Mouse (Mus musculus) ES-Bruce4 (cell line): ENCODE results near the gene Itgb3. TPM values are rescaled to one million over a fixed set of nuclear protein-coding genes. Genes with fewer than 3 reads are reported as not detected.
A peak's percentile ranks its signal among the peaks of the same experiment; 100 is the strongest.

Source experiments
- H3K27ac ChIP-seq: 2 replicates; pipeline ENCODE4 v1.5.1; 2012; ENCODE audit warnings: low read length, inconsistent platforms; ENCODE audit not compliant: insufficient read depth
- H3K27me3 ChIP-seq: 2 replicates; pipeline ENCODE4 v1.6.1; 2012; ENCODE audit warnings: mild to moderate bottlenecking, low read length, inconsistent platforms; ENCODE audit not compliant: control insufficient read depth, poor library complexity, insufficient read depth, severe bottlenecking
- H3K36me3 ChIP-seq: 2 replicates; pipeline ENCODE4 v1.6.1; 2012; ENCODE audit warnings: inconsistent platforms, mild to moderate bottlenecking, low read length, moderate library complexity; ENCODE audit not compliant: control insufficient read depth, poor library complexity, insufficient read depth, severe bottlenecking
- H3K4me1 ChIP-seq: one replicate; pipeline ENCODE4 v1.8.1; 2011; ENCODE audit warnings: low read length; ENCODE audit not compliant: control insufficient read depth, insufficient read depth
- H3K4me3 ChIP-seq: 2 replicates; pipeline ENCODE4 v1.5.1; 2011; ENCODE audit warnings: low read depth, mild to moderate bottlenecking, low read length
- H3K9ac ChIP-seq: 2 replicates; pipeline ENCODE4 v1.6.1; 2012; ENCODE audit warnings: low read depth, mild to moderate bottlenecking, inconsistent platforms; ENCODE audit not compliant: poor library complexity, severe bottlenecking
- H3K9me3 ChIP-seq: replicated peaks from 2 replicates; pipeline ENCODE4 v1.6.1; 2012; ENCODE audit warnings: mild to moderate bottlenecking, low read length, inconsistent platforms; ENCODE audit not compliant: control insufficient read depth, poor library complexity, insufficient read depth, severe bottlenecking
- CTCF ChIP-seq: IDR thresholded peaks from one replicate; pipeline ENCODE4 v1.8.1; 2011; ENCODE audit warnings: low read depth, low read length
- EP300 ChIP-seq: IDR thresholded peaks from 2 replicates; pipeline ENCODE4 v1.6.1; 2011; ENCODE audit warnings: low read depth, low read length; ENCODE audit not compliant: insufficient read depth
- POLR2A ChIP-seq: IDR thresholded peaks from one replicate; pipeline ENCODE4 v1.8.1; 2011; ENCODE audit warnings: low read length; ENCODE audit not compliant: insufficient read depth
- polyA plus RNA-seq: library from polyadenylated mRNA; stranded (reverse); fragments of >200 nt; gene quantifications from 2 replicates; pipeline ENCODE4 v1.2.4, GENCODE M21; 2011; ENCODE audit warnings: low read depth; ENCODE audit not compliant: missing spikeins, insufficient read depth, insufficient read length

The Itgb3 gene
- polyA plus RNA-seq, 1 experiment, result 5.1 TPM

DNA sequence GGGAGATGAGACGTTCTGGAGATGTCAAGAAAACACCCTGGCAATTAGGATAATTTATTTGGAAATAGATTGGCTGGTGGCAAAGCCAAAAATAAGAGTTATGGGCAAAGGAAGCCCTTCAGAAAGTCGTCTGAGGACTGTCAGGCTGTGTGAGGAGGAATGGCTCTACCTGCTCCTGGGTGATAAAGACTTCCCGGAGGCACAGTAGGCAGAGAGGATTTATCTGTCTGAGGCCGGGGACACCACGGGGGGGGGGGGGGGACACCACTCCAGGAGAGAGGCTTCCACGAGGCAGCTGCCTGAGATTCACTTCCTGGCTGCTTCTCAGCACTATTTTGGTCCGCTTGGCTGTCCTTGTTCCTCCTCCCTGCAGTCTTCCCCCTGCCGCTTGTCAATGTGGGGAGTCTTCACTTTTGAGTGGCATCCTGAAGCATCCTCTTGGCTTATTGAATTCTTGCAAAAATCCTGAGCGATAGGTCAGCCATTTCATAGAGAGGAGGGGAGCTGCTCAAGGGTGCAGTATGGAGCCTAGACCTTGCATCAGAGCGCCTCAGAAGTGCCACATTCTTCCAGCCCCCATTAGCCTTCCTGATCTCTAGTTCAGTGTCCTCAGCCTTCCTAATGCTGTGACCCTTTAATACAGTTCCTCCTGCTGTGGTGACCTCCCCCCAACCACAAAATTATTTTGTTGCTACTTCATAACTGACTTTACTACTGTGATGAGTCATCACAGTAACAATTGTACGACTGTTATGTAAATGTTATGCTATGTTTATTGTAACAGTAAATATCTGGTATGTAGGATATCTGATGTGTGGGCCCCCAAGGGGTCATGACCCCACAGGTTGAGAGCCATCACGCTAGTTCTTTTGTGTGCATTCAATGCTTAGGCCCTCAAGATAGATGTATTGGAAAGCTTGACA is 14.5 kb downstream of the Itgb3 start:
- H3K9ac ChIP-seq, result no peak overlapping the region
- TF ChIP-seq CTCF, result no peak
- TF ChIP-seq POLR2A, result no peak
- TF ChIP-seq EP300, result no peak
- no peak overlapping the region for H3K27ac ChIP-seq
- no peaks in the 10 kb centered on the region for H3K9me3 ChIP-seq
- no peaks in the 10 kb centered on the region for H3K36me3 ChIP-seq
- no peaks in the 10 kb centered on the region for H3K4me1 ChIP-seq
- no peak overlapping the region for H3K4me3 ChIP-seq
- H3K27me3 ChIP-seq, result no peaks in the 10 kb centered on the region

DNA sequence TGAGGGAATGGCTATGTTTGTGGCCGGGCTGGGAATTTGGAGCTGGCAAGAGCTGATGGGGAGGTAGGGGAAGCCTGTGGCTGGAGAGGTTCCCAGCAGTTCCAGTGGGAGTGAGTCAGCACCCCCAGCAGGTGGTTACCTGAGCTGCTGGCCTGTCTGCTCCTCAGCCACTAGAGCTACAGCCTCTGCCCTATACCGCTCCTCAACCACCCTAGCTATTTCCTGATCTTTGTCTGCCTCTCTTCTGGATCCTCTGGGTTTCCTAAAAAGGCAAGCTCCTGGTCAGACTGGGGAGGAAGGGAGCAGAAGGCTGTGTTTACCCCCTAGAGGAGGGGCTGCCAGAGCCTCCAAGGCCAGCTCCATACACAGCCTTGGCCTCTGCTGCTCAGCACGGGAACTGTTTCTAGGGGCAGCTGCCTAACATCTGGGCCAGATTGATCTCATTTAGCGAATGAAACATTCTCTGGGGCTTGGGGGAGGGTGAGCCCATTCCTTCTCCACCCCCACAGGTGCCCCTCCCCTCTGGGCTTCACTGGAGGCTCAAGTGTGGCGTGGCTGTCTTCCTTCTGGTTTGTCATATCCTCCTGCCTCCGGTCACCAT is 17.1 kb downstream of the Itgb3 start:
- Histone ChIP-seq H3K27ac (no peak overlapping the region), H3K36me3 (no peaks in the 10 kb centered on the region), H3K4me3 (no peak overlapping the region), H3K9ac (no peak overlapping the region), H3K9me3 (no peaks in the 10 kb centered on the region), H3K27me3 (no peaks in the 10 kb centered on the region), H3K4me1 (no peaks in the 10 kb centered on the region)
- TF ChIP-seq POLR2A (no peak), CTCF (peak; percentile 9), EP300 (0 out of 2 replicates have a peak, but pooled peaks have one; percentile 38)

- Histone ChIP-seq H3K4me3 (no peak overlapping the region), H3K27ac (no peak overlapping the region), H3K9me3 (no peaks in the 10 kb centered on the region), H3K9ac (no peak overlapping the region), H3K36me3 (no peaks in the 10 kb centered on the region), H3K4me1 (no peaks in the 10 kb centered on the region), H3K27me3 (no peaks in the 10 kb centered on the region)
- TF ChIP-seq CTCF, result no peak
- TF ChIP-seq EP300, result no peak
- TF ChIP-seq POLR2A, result no peak
Measured at GRCm38 (mm10) chr11:104625453-104626402, 17.9 kb downstream of the Itgb3 start.

GRCm38 (mm10) chr11:104626635-104627034 is 18.8 kb downstream of the Itgb3 start:
- Histone ChIP-seq H3K4me3 (no peak overlapping the region), H3K36me3 (no peaks in the 10 kb centered on the region), H3K9ac (no peak overlapping the region), H3K27me3 (no peaks in the 10 kb centered on the region), H3K9me3 (no peaks in the 10 kb centered on the region), H3K4me1 (no peaks in the 10 kb centered on the region), H3K27ac (no peak overlapping the region)
- no peak for TF ChIP-seq CTCF
- TF ChIP-seq EP300, result no peak
- no peak for TF ChIP-seq POLR2A

DNA sequence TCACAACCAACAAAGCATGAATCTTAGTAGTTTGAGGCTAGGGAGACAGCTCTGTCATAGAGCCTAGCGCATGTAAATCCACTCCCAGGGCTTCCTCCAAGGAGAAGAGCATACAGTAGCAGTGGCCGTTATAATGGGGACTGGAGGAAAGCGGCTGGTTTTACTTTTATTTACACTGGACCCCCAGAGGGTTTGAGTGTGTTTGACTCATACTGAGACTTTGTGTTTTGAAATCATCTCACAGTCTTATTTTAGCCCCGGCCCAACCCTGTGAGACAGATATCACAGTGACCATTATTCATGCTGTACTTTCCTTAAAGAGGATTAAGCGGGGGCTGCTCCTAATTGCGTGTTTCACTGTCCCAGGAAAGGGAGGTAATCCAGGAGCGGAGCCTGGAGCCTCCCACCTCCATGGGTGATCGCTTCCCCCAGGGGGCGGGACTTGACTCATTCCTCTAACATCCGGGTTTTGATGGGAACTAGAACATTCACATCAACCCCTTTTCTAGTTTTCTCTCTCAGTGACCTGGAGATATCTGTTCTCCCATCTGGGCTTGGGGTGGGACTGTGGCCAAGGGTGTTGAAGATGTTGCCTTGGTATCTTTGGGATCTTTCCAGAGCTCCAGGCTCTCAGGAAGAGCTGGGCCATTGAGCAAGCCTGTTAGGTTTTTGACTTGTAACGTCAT is 20.0 kb downstream of the Itgb3 start:
- H3K9me3 ChIP-seq, result no peaks in the 10 kb centered on the region
- no peaks in the 10 kb centered on the region for H3K36me3 ChIP-seq
- no peaks in the 10 kb centered on the region for H3K4me1 ChIP-seq
- no peak overlapping the region for H3K4me3 ChIP-seq
- H3K27me3 ChIP-seq, result no peaks in the 10 kb centered on the region
- TF ChIP-seq EP300 (no peak), CTCF (no peak), POLR2A (no peak)
- H3K9ac ChIP-seq, result no peak overlapping the region
- no peak overlapping the region for H3K27ac ChIP-seq
